Mouse (Mus musculus) spleen, postnatal 4 days (tissue): ENCODE measurements around the gene Disc1.
A peak's percentile ranks its signal among the peaks of the same experiment; 100 is the strongest.

Source experiments
- DNase-seq, 2 experiments: peaks; one replicate each; pipeline ENCODE4 v3.0.0; 2022; ENCODE audit warnings: low spot score in 2 of 2

The Disc1 gene

DNA sequence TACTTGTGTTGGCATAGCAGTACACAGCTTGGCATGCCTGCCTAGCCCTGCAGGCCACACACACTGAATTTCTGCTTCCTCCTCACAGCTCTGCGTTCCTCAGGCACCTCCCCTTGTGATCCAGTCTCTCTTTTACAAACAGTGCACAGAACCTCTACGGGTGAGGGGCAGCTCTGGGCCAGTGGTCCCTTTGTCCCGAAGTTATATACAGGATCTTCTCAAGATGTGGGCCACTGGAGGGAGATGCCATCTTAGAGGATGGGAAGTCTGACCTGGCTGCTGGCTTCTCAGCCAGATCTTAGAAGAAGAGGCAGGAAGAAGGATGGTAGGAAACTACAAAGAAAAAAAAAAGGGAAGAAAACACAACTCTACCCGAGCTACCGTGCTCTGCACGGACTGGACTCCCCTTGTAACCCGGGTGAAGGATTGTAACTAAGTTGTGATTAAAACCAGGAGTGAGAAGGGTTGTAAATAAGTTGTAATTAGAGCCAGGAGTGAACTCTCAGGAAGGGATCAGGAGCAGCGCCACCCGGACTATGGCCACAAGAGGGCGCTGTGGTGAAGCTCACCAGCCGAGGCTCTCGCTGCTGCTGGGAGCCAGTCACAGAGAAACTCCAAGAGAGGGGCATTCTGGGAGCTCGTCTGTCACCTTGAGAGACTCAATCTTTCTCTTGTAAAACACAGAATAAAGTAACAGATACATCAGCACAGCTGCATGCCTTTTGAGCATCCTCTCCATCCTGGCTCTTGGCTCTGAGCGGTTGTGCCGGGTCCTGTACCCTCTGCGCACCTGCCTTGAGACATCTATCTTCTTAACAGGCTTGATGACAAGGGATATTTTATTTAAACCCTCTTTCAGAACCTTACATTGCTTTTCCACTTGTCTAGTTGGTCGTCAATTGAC lies 129.8 kb downstream of the Disc1 start:
- DNase-seq = peak; percentile 65 to 92

DNA sequence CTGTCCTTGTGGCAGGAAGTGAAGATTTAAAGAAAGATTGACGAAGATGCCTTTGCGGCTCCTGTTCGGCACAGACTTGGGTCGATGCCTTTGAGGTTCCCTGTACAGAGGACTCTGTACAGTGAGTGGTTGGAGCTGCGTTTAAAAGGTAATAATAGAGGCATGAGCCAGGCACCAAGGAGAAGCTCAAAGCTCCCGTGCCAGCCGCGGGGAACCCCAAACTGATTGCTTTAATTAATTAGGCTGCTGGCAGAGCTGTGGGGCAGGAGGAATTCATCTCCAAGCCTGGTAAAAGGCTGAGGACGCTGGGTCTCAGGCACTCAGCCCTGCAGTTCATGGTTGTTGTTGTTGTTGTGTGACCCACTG lies 130.4 kb downstream of the Disc1 start:
- no peak for DNase-seq

DNA sequence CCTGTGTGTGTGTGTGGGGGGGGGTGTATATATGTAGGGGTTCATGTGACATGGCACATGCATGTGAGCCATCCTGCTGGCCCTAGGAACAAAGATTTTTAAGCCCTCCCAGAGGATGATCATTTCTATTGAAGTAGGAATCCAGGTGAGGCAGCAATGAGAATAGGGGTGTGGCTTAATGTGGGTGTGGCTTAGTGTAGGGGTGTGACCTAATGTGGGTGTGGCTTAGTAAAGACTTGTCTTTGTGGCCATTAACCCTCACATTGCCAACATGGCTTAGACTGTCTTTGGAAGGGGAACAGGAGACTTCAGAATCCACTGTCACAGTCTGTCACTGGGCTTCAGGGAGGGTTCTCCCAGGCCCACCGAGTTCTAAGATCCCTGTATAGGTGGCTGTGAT lies 130.9 kb downstream of the Disc1 start:
- DNase-seq = no peak

DNA sequence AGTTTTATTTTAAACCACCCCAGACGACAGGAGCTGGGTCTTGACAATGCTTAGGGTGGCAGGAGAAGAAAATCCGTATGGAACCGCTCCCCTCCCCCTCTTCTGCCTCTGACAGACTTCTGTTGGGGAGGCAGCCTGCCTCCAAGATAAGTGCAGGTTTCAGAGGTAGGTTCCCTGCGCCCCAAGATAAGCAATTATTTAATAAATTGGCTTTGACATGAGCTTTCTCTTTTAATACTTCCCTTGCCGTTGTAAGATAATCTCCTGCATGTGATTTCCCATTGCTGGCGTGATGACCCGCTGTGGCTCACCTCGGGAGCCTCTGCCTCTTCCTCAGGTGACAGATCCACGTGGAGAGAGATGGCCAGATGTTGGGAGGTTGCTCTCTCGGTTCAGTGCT lies 133.0 kb downstream of the Disc1 start:
- DNase-seq = no peak

DNA sequence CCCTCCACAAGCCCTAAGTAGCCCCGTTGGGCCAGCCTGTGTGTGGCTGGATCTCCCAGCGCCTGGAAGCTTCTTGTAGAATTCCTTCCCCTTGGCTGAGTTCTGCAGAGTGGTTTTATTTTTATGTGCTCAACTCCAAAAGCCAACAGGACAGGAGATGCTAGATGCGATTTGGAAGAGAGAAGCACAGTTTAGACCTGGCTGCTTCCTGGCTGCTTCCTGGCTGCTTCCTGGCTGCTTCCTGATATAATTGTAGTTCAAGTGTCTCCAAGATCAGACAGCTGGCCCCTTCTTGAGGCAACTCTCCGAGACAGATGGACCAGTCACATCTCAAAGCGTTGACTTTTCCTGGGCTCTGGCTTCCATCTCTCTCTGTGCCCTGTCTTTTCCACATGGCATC lies 139.7 kb downstream of the Disc1 start:
- DNase-seq = no peak

DNA sequence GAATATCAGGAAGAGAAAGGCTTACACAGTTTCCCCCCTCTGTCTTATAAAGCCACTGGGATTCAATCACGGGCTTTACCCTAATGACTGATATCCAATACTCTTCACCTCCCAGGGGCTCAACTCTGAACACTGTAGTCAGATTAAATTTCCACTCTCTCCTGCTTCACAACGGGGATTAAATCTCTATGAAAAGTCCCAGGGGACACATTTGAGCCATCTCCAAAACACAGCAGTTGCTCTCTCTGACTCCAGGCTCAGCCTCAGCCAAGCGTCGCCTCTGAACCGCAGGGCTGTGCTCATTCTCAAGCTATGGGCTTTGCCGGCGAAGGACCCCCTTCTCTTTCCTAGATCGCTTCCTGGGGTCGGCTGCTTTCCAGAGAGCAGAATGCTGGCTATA lies 141.1 kb downstream of the Disc1 start:
- no peak for DNase-seq

DNA sequence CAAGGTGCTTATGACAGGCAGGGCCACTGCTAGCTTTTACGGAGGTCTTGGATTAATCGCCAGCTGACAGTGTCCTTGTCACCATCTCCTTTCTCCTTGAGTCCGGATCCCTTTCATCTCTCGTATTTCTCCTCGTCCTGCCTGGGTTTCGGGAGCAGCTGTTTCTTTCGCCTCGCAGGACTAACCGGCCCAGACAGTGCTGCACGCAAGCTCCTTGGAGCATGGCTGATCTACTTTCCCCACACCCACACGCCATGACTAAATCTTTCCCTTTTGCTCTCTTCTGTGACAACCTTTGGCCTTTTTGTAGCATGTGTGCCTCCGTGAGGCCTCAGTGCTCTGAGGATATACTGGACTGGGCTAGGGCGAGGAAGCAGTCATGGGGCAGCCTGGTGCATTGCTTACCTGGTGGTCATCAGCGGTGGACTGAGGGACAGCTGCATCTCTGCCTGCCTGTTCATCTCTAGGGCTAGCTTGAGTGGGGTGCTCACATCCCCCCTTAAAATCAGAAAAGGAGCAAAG lies 142.6 kb downstream of the Disc1 start:
- DNase-seq = no peak

DNA sequence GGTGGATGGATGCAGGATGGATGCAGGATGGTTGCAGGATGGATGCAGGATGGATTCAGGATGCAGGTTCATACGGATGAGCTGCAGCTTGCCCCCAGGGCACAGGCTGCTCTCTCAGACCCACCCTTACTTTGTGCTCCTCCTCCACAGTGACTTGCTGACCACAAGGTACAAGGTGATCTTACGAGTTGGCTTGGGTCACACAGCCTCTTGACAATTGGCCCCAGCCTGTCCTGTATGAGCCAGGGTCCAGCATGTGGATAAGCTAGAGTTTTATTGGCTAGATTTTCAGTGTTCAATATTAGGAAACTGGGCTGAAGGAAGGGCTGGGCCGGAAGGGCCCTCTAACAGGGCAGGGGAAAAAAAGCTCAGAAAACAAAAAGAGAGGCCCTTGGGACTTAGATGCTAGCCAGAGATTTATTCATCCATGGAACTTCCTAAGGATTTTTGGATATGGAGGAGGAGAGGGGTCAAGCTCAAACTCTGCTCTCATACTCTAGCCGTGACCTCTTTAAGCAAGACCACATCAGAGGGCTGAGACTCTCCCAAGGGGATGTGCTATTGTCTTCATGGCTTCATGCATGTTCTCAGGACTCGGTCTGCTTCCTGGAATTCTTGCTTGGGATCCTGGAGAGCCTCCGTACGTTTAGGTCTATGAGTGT lies 143.5 kb downstream of the Disc1 start:
- no peak for DNase-seq

DNA sequence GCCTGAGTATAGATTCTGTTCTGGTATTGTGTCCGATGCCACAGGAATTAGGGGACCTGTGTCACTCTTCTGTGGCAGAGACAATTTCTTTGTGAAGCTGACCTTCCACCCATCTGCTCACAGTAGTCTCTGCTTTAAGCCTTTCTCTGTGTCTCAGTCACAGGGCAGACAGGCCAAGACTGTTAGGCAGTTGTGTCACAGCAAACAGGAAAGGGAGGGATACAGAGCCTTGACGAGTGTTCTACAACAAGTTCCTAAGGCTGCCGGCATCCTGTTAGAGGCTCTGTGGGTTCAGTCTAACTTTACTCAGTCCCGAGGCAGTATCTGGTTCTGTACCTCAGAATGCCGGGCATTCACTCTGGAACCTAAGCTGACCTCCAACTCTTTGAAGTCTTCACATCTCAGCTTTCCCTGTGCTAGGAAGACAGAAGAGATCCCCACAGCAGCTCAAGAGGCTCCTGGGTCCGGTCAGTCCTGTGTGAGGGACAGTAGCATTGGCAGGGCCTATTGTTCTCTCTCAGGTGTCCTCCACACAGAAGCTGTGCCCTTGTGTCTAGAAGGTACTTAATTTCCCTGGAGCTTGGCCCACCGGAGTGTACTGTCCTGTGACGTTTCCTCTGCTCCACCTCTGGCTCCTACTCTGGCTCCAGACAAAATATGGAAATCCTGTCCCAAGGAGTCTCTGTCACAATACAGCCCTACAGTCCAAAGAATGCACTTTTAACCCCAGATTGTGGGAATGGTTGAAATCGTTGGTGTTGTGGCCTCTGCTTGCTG lies 144.6 kb downstream of the Disc1 start:
- DNase-seq = no peak

DNA sequence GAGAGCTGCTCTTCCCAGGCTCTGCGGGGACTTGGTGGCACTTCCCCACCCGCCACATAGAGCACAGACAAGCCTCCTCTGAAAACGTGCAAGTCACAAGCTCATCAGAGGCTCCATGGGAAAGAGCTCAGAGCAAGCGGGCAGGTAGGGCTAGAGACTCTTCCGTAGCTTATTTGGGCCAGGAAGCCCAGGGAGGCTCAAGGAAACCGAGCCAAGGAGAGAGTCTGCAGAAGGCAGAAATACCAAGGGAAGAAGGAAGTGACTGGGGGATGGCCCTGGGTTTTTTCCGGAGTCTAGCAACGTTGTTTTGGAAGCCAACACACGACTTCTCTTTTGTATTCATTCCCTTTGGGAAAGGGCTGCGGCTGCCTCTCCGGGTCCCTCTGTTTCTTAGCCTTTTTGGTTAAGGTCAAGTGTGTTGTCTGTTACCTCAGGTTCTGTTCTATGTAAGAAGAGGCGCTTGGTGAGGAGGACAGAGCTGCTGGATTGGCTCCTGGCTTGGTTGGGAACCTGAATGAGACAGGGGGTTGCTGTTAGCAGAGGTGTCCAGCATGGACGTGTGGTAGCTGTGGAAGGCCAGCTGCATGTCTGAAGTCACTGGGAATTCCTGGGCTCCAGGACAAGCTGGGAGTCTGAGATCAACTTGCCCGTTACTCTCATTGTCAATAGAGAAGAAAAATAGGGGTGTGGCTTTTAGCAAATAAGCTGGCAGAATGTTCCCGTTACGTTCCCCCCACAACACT lies 145.4 kb downstream of the Disc1 start:
- DNase-seq = no peak

DNA sequence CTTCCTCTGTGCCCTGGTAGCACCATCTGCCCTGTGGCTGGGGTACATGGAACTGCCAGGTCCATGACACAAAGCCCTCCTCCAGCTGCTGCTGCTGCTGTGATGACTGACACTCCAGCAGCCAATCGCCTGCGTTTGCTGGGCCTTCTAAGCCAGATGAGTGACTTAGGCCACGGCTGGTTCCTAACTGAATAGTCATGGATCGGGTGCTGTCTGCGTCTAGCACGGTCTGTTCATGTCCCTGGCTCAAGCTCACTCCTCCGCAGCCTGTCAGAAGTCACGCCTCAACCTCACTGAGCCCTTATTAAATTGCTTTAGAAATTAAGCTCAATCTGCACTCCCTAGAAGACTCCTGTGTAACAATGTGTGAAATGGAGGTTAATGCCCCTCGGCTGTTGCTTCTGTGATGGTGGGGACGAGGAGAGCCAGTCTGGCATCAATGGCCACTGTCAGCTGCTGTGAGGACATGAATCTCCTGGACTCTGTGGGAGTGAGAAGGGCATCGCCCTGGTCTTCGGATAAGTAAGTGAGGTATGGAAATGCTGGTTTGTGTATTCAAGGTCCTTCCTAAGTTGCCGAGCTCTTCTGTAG lies 146.4 kb downstream of the Disc1 start:
- no peak for DNase-seq

DNA sequence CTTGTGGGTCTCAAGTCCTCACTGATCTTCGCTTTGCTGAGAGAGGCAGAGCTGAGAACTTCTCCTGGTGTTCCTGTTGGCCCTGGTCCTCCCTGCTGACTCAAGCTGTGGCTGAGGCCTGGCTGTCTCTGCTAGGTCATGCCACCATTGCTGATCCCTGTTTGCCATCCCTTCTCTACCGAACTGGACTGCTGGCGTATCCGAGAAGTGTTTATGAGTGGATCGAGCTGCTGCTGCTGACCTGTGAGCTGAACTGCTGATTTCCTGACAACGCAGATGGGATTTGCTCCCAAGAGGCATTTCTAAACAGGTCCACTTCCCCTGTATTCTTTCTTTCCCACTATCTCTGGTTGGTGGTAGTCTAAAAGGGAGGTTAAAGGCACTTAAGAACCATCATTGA lies 147.7 kb downstream of the Disc1 start:
- DNase-seq = no peak

DNA sequence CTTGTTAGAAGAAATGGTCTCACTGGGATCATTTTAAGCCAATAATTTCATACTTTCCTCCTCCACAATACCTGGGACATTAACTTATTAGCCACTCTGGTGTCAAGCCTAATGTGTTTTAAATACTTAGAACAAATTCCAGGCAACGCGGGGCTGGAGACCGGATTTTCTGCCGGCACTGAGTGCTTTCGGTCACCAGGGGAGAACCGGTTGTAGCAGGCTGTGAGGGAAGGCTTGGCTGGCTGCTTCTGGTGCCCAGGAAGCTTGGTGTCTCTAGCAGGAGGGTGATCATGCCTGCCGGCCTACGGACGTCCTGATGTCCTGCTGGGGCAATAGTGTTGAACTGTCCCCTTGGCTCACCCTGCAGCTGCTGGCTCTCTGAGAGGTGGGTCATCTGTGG lies 149.0 kb downstream of the Disc1 start:
- no peak for DNase-seq

DNA sequence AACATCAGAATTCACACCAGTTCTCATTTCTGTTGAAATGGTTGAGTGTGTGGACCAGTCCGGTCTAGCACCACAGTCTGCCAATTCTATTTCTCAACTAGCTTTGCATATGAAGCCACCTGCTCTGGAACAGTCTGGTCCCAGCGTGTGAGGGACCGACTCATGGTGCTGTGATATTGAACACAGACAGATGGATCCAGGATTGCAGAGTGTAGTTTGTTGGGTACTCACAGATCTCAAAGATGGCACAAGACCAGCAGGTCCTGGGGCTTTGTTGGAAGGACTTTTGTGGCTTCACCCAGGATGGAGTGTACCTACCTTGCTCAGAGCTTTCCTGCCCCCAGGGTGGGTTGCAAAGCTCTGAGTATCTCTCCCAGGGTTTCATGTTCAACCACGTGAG lies 151.6 kb downstream of the Disc1 start:
- DNase-seq = no peak

DNA sequence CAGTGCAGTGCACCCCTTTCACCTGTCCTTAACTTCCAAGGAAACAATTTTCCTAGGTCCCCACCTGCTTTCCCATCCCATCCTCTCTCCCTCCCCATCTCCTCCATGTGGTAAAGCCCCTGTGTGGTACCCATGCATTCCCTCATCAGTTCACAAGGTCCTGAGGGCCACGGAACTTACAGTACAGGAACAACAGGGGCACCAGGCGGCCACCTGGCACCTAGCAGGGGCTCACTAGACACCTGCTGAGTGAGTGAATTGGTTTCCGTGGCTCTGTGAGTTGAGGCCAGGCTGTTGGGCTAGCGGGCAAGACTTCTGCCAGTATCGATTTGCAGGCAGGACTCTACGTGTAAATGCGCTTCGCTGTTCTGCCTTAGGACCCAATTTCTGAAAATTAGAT lies 152.4 kb downstream of the Disc1 start:
- DNase-seq = no peak

DNA sequence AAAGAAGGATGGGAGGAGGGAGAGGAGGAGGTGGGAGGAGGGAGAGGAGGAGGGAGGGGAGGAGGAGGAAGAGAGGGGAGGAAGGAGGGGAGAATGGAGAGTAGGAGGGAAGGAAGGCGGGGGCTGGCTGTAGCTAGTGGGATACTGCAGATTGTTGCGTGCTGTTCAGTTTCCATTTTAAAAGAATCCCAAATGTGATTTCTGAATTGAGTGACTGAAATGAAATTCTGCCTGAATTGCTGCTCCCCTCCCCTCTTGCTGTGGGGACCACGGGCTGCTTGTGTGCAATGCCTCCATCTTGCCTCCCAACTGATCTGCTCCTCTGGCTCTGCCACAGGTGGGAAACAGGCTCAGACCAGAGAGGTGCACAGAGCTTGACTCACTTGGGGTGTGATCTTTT lies 153.0 kb downstream of the Disc1 start:
- no peak for DNase-seq

DNA sequence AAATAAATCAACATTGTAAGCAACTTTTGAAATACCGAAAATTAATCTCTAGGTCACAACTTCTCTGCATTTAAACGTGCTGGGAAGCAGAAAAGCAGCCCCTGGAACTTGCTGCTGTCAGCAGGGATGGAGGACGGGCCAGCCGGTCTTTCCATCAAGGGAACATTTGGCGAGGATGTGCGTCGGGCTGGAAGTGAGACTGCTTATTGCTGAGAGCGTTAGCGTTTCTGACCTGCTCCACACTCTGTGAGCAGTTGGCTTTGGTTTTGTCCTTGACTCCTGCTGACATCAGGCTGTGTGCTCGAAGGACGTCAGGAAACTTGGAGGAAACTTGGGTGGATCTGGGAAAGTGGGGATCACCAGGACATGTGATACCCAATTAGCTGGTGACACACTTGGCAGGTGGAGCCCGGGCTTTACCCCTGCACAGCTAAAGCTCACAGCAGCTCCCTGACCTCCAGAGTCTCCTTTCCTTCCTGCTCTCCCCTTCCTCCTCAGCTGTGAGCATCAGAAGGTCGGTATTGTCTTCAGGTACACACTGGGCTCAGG lies 158.7 kb downstream of the Disc1 start:
- no peak for DNase-seq

DNA sequence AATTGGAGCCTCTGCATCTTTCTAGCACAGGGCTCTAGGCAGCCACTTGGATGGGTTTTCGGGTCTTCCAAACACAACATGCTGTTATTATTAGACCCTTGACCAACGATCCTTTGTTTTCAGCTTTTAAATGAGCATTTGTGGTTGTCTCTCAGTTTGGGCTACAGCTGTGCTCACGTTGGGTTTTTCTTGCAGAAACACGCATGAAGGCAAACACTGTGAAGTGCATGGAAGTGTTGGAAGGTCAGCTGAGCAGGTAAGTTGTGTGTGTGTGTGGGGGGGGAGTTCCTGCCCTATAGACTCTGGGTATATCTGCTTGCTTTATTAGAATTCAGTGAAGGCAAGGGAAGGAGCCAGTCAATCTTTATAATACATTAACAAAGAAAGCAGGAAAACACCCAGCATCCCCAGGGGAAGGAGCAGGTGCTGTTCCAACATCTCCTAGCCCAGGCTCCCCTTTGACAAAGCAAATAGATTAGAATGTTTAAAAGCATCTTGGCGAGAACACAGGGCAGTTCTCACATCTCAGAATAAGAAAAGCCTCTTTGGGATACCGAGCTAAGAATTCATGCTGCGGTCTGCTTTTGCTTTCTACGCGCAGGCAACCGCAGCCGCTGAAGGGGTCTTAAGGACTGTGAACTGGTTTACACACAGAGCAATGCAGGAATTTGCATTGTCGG lies 164.0 kb downstream of the Disc1 start:
- DNase-seq = no peak

DNA sequence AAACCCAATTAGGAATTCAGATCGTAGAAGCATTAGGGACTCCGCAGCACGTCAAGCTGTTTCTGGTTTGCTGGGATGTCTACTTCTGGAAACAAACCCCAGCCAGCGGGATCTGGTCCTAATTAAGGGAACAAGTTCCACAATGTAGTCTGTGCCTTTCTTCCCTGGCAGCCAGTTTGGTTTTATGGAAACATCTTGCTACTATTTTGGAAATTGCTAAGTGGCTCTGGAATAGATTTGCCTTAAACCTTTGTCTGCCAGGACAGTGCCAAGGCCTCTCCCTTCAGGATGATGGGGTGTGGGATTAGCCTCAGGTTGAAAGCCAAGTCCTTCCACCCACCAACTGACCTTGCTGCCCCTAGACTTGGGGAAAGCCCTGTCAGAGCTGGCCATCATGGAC lies 164.7 kb downstream of the Disc1 start:
- DNase-seq = no peak

DNA sequence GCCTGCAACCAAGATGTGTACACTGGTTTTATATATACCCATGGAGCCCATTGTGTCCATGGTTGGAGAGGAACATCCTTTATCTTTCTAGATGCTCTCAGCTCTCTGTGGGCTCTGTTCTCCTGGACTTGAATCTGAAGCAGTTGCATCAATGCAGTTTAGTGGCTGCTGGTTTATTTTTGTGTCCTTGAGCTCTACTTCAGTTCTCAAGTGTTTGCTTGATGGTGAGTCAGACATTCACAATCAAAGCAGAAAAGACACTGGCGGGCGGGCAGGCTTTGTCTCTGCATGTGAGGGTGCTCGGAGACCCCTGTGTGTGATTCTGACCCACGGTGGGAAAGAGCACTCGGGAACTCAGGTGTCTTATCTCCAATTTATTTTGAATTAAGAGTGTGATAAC lies 166.6 kb downstream of the Disc1 start:
- no peak for DNase-seq
